Mouse (Mus musculus) thymus, postnatal 10 days (tissue): ENCODE data around the gene Gm11444.

Source experiments
- DNase-seq, 2 experiments: peaks; one replicate each; pipeline ENCODE4 v3.0.0; 2021; ENCODE audit warnings: low spot score in 2 of 2

Gm11444 gene

GRCm38 (mm10) chr11:85814678-85815077, 35.5 kb downstream of the Gm11444 start:
- DNase-seq: no peak

- DNase-seq: no peak
Measured at GRCm38 (mm10) chr11:85812201-85812966, 37.7 kb downstream of the Gm11444 start.

- no peak for DNase-seq
Measured at GRCm38 (mm10) chr11:85811676-85812075, 38.5 kb downstream of the Gm11444 start.

GRCm38 (mm10) chr11:85811229-85811628, 38.9 kb downstream of the Gm11444 start:
- no peak for DNase-seq

GRCm38 (mm10) chr11:85807353-85807752, 42.8 kb downstream of the Gm11444 start:
- DNase-seq: no peak

GRCm38 (mm10) chr11:85805779-85806178, 44.4 kb downstream of the Gm11444 start:
- DNase-seq: no peak

- DNase-seq: no peak
Measured at GRCm38 (mm10) chr11:85804048-85804447, 46.1 kb downstream of the Gm11444 start.

GRCm38 (mm10) chr11:85800380-85800779, 49.8 kb downstream of the Gm11444 start:
- no peak for DNase-seq

- no peak for DNase-seq
Measured at GRCm38 (mm10) chr11:85799856-85800255, 50.3 kb downstream of the Gm11444 start.

GRCm38 (mm10) chr11:85799456-85799855, 50.7 kb downstream of the Gm11444 start:
- no peak for DNase-seq
